Mouse (Mus musculus): ENCODE results near the gene Tmem91. TPM values are rescaled to one million over a fixed set of nuclear protein-coding genes. Genes with fewer than 3 reads are reported as not detected.

The Tmem91 gene
- polyA plus RNA-seq, 1 experiment from 2014 or later = 2.7 TPM

GRCm38 (mm10) chr7:25688810-25689586 lies 14.0 kb upstream of the Tmem91 start:
- H3K4me1 ChIP-seq (replicated peaks; ENCODE audit: control insufficient read depth, insufficient read depth, low read length) = peaks cover 20% of the 10 kb centered on the region
- no peaks in the 10 kb centered on the region for H3K9me3 ChIP-seq (ENCODE audit: control insufficient read depth, low read length)
- DNase-seq (ENCODE audit: low spot score) (peak; percentile 71), ATAC-seq (replicated peaks; ENCODE audit: low FRiP score) (peak; percentile 35; the same call in 1 of the 2 replicates)
- WGBS = 2% methylated on average over 49 of the region's 52 CpGs
- H3K9ac ChIP-seq (ENCODE audit: low read length) = peak overlapping the region; percentile 29
- H3K4me3 ChIP-seq (ENCODE audit: low read depth, low read length) = peak overlapping the region; percentile 45
- peaks cover 50% of the 10 kb centered on the region for H3K27me3 ChIP-seq (ENCODE audit: control insufficient read depth, insufficient read depth, low read length)
- peak overlapping the region; percentile 78 for H3K4me2 ChIP-seq (ENCODE audit: low read depth, low read length, severe bottlenecking)
- no peak overlapping the region for H3K27ac ChIP-seq (ENCODE audit: low read depth, low read length)
- H3K36me3 ChIP-seq (ENCODE audit: control insufficient read depth, insufficient read depth, low read length) = no peaks in the 10 kb centered on the region

GRCm38 (mm10) chr7:25687811-25688401 lies 12.9 kb upstream of the Tmem91 start:
- H3K27ac ChIP-seq (ENCODE audit: low read depth, low read length) = no peak overlapping the region
- H3K4me2 ChIP-seq (ENCODE audit: low read depth, low read length, severe bottlenecking) = peak overlapping the region; percentile 78
- under 1% methylated on average over 47 of the region's 47 CpGs for WGBS
- H3K4me1 ChIP-seq (replicated peaks; ENCODE audit: control insufficient read depth, insufficient read depth, low read length) = peaks cover 20% of the 10 kb centered on the region
- peak overlapping the region; percentile 45 for H3K4me3 ChIP-seq (ENCODE audit: low read depth, low read length)
- H3K27me3 ChIP-seq (ENCODE audit: control insufficient read depth, insufficient read depth, low read length) = peaks cover 50% of the 10 kb centered on the region
- no peaks in the 10 kb centered on the region for H3K9me3 ChIP-seq (ENCODE audit: control insufficient read depth, low read length)
- DNase-seq (ENCODE audit: low spot score) (peak; percentile 72), ATAC-seq (replicated peaks; ENCODE audit: low FRiP score) (0 out of 2 replicates have a peak, but pooled peaks have one; percentile 18)
- H3K36me3 ChIP-seq (ENCODE audit: control insufficient read depth, insufficient read depth, low read length) = no peaks in the 10 kb centered on the region
- peak overlapping the region; percentile 45 for H3K9ac ChIP-seq (ENCODE audit: low read length)

GRCm38 (mm10) chr7:25686680-25687531 lies 11.9 kb upstream of the Tmem91 start, which contains the start of gene Tgfb1:
Gene Tgfb1, plus strand, starts transcription at chr7:25687002.
- Histone ChIP-seq H3K4me3 (ENCODE audit: low read depth, low read length) (peak within 1 kb of the TSS; percentile 45), H3K4me2 (ENCODE audit: low read depth, low read length, severe bottlenecking) (peak within 1 kb of the TSS; percentile 78), H3K27ac (ENCODE audit: low read depth, low read length) (no peak within 1 kb of the TSS), H3K27me3 (ENCODE audit: control insufficient read depth, insufficient read depth, low read length) (peaks cover 50% of the 10 kb centered on the region), H3K9ac (ENCODE audit: low read length) (peak within 1 kb of the TSS; percentile 47), H3K9me3 (ENCODE audit: control insufficient read depth, low read length) (no peaks in the 10 kb centered on the region), H3K4me1 (replicated peaks; ENCODE audit: control insufficient read depth, insufficient read depth, low read length) (peaks cover 20% of the 10 kb centered on the region), H3K36me3 (ENCODE audit: control insufficient read depth, insufficient read depth, low read length) (no peaks in the 10 kb centered on the region)
- DNase-seq (ENCODE audit: low spot score) (peak; percentile 82), ATAC-seq (replicated peaks; ENCODE audit: low FRiP score) (peak; percentile 49)
- WGBS = under 1% methylated on average over 58 of the region's 69 CpGs

- ATAC-seq (replicated peaks; ENCODE audit: low FRiP score) = no peak
- 69% methylated on average over 21 of the region's 21 CpGs for whole genome bisulfite sequencing
- Histone ChIP-seq H3K27ac (ENCODE audit: low read depth, low read length) (no peak overlapping the region), H3K4me1 (replicated peaks; ENCODE audit: control insufficient read depth, insufficient read depth, low read length) (peaks cover 20% of the 10 kb centered on the region), H3K9me3 (ENCODE audit: control insufficient read depth, low read length) (no peaks in the 10 kb centered on the region), H3K4me2 (ENCODE audit: low read depth, low read length, severe bottlenecking) (no peak overlapping the region; the same call in 1 of the 2 replicates), H3K4me3 (ENCODE audit: low read depth, low read length) (no peak overlapping the region), H3K36me3 (ENCODE audit: control insufficient read depth, insufficient read depth, low read length) (no peaks in the 10 kb centered on the region), H3K9ac (ENCODE audit: low read length) (no peak overlapping the region), H3K27me3 (ENCODE audit: control insufficient read depth, insufficient read depth, low read length) (peaks cover 50% of the 10 kb centered on the region)
- DNase-seq (ENCODE audit: low spot score) = no peak
These were observed 11.0 kb upstream of the Tmem91 start for GRCm38 (mm10) chr7:25685926-25686470.

GRCm38 (mm10) chr7:25684659-25685058 lies 9.7 kb upstream of the Tmem91 start:
- WGBS = 89% methylated on average over 6 of the region's 6 CpGs
- Histone ChIP-seq H3K9me3 (ENCODE audit: control insufficient read depth, low read length) (no peaks in the 10 kb centered on the region), H3K27me3 (ENCODE audit: control insufficient read depth, insufficient read depth, low read length) (peaks cover 40% of the 10 kb centered on the region), H3K4me3 (ENCODE audit: low read depth, low read length) (no peak overlapping the region), H3K4me1 (replicated peaks; ENCODE audit: control insufficient read depth, insufficient read depth, low read length) (peaks cover 20% of the 10 kb centered on the region), H3K36me3 (ENCODE audit: control insufficient read depth, insufficient read depth, low read length) (no peaks in the 10 kb centered on the region), H3K27ac (ENCODE audit: low read depth, low read length) (no peak overlapping the region), H3K9ac (ENCODE audit: low read length) (no peak overlapping the region), H3K4me2 (ENCODE audit: low read depth, low read length, severe bottlenecking) (no peak overlapping the region)
- DNase-seq (ENCODE audit: low spot score) (no peak), ATAC-seq (replicated peaks; ENCODE audit: low FRiP score) (no peak)

- Histone ChIP-seq H3K9me3 (ENCODE audit: control insufficient read depth, low read length) (no peaks in the 10 kb centered on the region), H3K4me2 (ENCODE audit: low read depth, low read length, severe bottlenecking) (no peak overlapping the region), H3K4me3 (ENCODE audit: low read depth, low read length) (no peak overlapping the region), H3K9ac (ENCODE audit: low read length) (no peak overlapping the region), H3K4me1 (replicated peaks; ENCODE audit: control insufficient read depth, insufficient read depth, low read length) (peaks cover 14% of the 10 kb centered on the region), H3K36me3 (ENCODE audit: control insufficient read depth, insufficient read depth, low read length) (no peaks in the 10 kb centered on the region), H3K27ac (ENCODE audit: low read depth, low read length) (no peak overlapping the region), H3K27me3 (ENCODE audit: control insufficient read depth, insufficient read depth, low read length) (peaks cover 30% of the 10 kb centered on the region)
- no peak for ATAC-seq (replicated peaks; ENCODE audit: low FRiP score)
- no peak for DNase-seq (ENCODE audit: low spot score)
- WGBS = 66% methylated on average over 7 of the region's 7 CpGs
These were observed 8.7 kb upstream of the Tmem91 start for GRCm38 (mm10) chr7:25683474-25684180.

GRCm38 (mm10) chr7:25681341-25682231 lies 6.6 kb upstream of the Tmem91 start:
- Histone ChIP-seq H3K9ac (ENCODE audit: low read length) (no peak overlapping the region), H3K4me2 (ENCODE audit: low read depth, low read length, severe bottlenecking) (peak overlapping the region; percentile 59; the same call in 1 of the 2 replicates), H3K9me3 (ENCODE audit: control insufficient read depth, low read length) (no peaks in the 10 kb centered on the region), H3K27ac (ENCODE audit: low read depth, low read length) (no peak overlapping the region), H3K4me3 (ENCODE audit: low read depth, low read length) (peak overlapping the region; percentile 59; the same call in 1 of the 2 replicates), H3K4me1 (replicated peaks; ENCODE audit: control insufficient read depth, insufficient read depth, low read length) (no peaks in the 10 kb centered on the region), H3K36me3 (ENCODE audit: control insufficient read depth, insufficient read depth, low read length) (no peaks in the 10 kb centered on the region), H3K27me3 (ENCODE audit: control insufficient read depth, insufficient read depth, low read length) (peaks cover 9% of the 10 kb centered on the region)
- 67% methylated on average over 15 of the region's 15 CpGs for WGBS
- DNase-seq (ENCODE audit: low spot score) (no peak), ATAC-seq (replicated peaks; ENCODE audit: low FRiP score) (no peak)

All from forebrain, embryonic 11.5 days (tissue).